Mouse (Mus musculus): ENCODE measurements at regions not wholly inside any gene's neighbourhood (a gene's known extent, or its start where the extent isn't known, plus 50 kb on each side); places are given as distances from the start of the nearest gene placed in this dataset.
"Not testable (repeated sequence)": the region's sequence is repeated elsewhere in the genome, so short reads cannot be mapped to it uniquely, and the experiment has no call there.

- H3K4me2 ChIP-seq (ENCODE audit: low read depth, low read length, poor library complexity, severe bottlenecking) = no peak overlapping the region
- H3K27me3 ChIP-seq (ENCODE audit: insufficient read depth, low read length) = no peaks in the 10 kb centered on the region
- no peak overlapping the region for H3K4me3 ChIP-seq (ENCODE audit: low read depth, low read length)
- H3K36me3 ChIP-seq (ENCODE audit: insufficient read depth, low read length) = no peaks in the 10 kb centered on the region
- no peaks in the 10 kb centered on the region for H3K4me1 ChIP-seq (ENCODE audit: insufficient read depth, low read length)
- no peaks in the 10 kb centered on the region; the same call in 1 of the 2 replicates for H3K9me3 ChIP-seq (ENCODE audit: low read length)
- WGBS = 48% methylated on average over 6 of the region's 6 CpGs
- DNase-seq (ENCODE audit: low spot score) = peak; percentile 67
- H3K9ac ChIP-seq (replicated peaks; ENCODE audit: low read length, poor library complexity, severe bottlenecking) = no peak overlapping the region
- ATAC-seq (ENCODE audit: low FRiP score) = 0 out of 2 replicates have a peak, but pooled peaks have one; percentile 49
- H3K27ac ChIP-seq (ENCODE audit: low read depth, low read length) = no peak overlapping the region
- TF ChIP-seq CTCF (IDR thresholded peaks at IDR 0.05) = no peak
Observed at GRCm38 (mm10) chrX:19903962-19904930, 155.1 kb upstream of the Chst7 start.

- Histone ChIP-seq H3K4me2 (ENCODE audit: low read depth, low read length, poor library complexity, severe bottlenecking) (no peak overlapping the region), H3K9ac (replicated peaks; ENCODE audit: low read length, poor library complexity, severe bottlenecking) (no peak overlapping the region), H3K27me3 (ENCODE audit: insufficient read depth, low read length) (no peaks in the 10 kb centered on the region), H3K36me3 (ENCODE audit: insufficient read depth, low read length) (no peaks in the 10 kb centered on the region), H3K27ac (ENCODE audit: low read depth, low read length) (no peak overlapping the region), H3K4me3 (ENCODE audit: low read depth, low read length) (no peak overlapping the region), H3K4me1 (ENCODE audit: insufficient read depth, low read length) (no peaks in the 10 kb centered on the region), H3K9me3 (ENCODE audit: low read length) (no peaks in the 10 kb centered on the region; the same call in 1 of the 2 replicates)
- TF ChIP-seq CTCF (IDR thresholded peaks at IDR 0.05) = no peak
- ATAC-seq (ENCODE audit: low FRiP score) = no peak
- no peak for DNase-seq (ENCODE audit: low spot score)
Observed at GRCm38 (mm10) chrX:19906646-19907371, 152.6 kb upstream of the Chst7 start.

- H3K9me3 ChIP-seq (ENCODE audit: low read length) = no peaks in the 10 kb centered on the region
- WGBS = 92% methylated on average over 1 of the region's 1 CpGs
- ATAC-seq (ENCODE audit: low FRiP score) (no peak), DNase-seq (ENCODE audit: low spot score) (peak; percentile 2)
- no peaks in the 10 kb centered on the region for H3K27me3 ChIP-seq (ENCODE audit: insufficient read depth, low read length)
- H3K9ac ChIP-seq (replicated peaks; ENCODE audit: low read length, poor library complexity, severe bottlenecking) = no peak overlapping the region
- no peak overlapping the region for H3K4me2 ChIP-seq (ENCODE audit: low read depth, low read length, poor library complexity, severe bottlenecking)
- H3K27ac ChIP-seq (ENCODE audit: low read depth, low read length) = no peak overlapping the region
- H3K4me1 ChIP-seq (ENCODE audit: insufficient read depth, low read length) = no peaks in the 10 kb centered on the region
- no peak overlapping the region for H3K4me3 ChIP-seq (ENCODE audit: low read depth, low read length)
- no peak for TF ChIP-seq CTCF (IDR thresholded peaks at IDR 0.05)
- H3K36me3 ChIP-seq (ENCODE audit: insufficient read depth, low read length) = no peaks in the 10 kb centered on the region
Observed at GRCm38 (mm10) chrX:19917001-19917400, 142.4 kb upstream of the Chst7 start.

- ATAC-seq (ENCODE audit: low FRiP score); H3K27ac ChIP-seq (ENCODE audit: low read depth, low read length): not testable (repeated sequence)
Observed at GRCm38 (mm10) chrX:19929376-19929775, 130.0 kb upstream of the Chst7 start.

GRCm38 (mm10) chrX:19929866-19930265 is 129.5 kb upstream of the Chst7 start:
- DNase-seq (ENCODE audit: low spot score) (no peak), ATAC-seq (ENCODE audit: low FRiP score) (no peak)
- no peaks in the 10 kb centered on the region for H3K9me3 ChIP-seq (ENCODE audit: low read length)
- no peaks in the 10 kb centered on the region for H3K36me3 ChIP-seq (ENCODE audit: insufficient read depth, low read length)
- H3K4me3 ChIP-seq (ENCODE audit: low read depth, low read length) = no peak overlapping the region
- H3K9ac ChIP-seq (replicated peaks; ENCODE audit: low read length, poor library complexity, severe bottlenecking) = no peak overlapping the region
- TF ChIP-seq CTCF (IDR thresholded peaks at IDR 0.05) = no peak
- 74% methylated on average over 3 of the region's 3 CpGs for WGBS
- no peak overlapping the region for H3K4me2 ChIP-seq (ENCODE audit: low read depth, low read length, poor library complexity, severe bottlenecking)
- no peaks in the 10 kb centered on the region for H3K27me3 ChIP-seq (ENCODE audit: insufficient read depth, low read length)
- H3K27ac ChIP-seq (ENCODE audit: low read depth, low read length) = no peak overlapping the region
- no peaks in the 10 kb centered on the region for H3K4me1 ChIP-seq (ENCODE audit: insufficient read depth, low read length)

More at GRCm38 (mm10) chrX:19929376-19929775, 130.0 kb upstream of the Chst7 start:
- not testable (repeated sequence) for H3K27me3 ChIP-seq (ENCODE audit: insufficient read depth, low read length); H3K4me3 ChIP-seq (ENCODE audit: low read depth, low read length); H3K36me3 ChIP-seq (ENCODE audit: insufficient read depth, low read length); H3K4me2 ChIP-seq (ENCODE audit: low read depth, low read length, poor library complexity, severe bottlenecking); H3K9ac ChIP-seq (replicated peaks; ENCODE audit: low read length, poor library complexity, severe bottlenecking); H3K4me1 ChIP-seq (ENCODE audit: insufficient read depth, low read length); DNase-seq (ENCODE audit: low spot score); H3K9me3 ChIP-seq (ENCODE audit: low read length)
- WGBS = 76% methylated on average over 3 of the region's 3 CpGs

- H3K4me2 ChIP-seq (ENCODE audit: low read depth, low read length, poor library complexity, severe bottlenecking) = no peak overlapping the region
- H3K9me3 ChIP-seq (ENCODE audit: low read length) = no peaks in the 10 kb centered on the region
- H3K27me3 ChIP-seq (ENCODE audit: insufficient read depth, low read length) = no peaks in the 10 kb centered on the region
- H3K4me3 ChIP-seq (ENCODE audit: low read depth, low read length) = no peak overlapping the region
- DNase-seq (ENCODE audit: low spot score) (no peak), ATAC-seq (ENCODE audit: low FRiP score) (no peak)
- WGBS = 74% methylated on average over 2 of the region's 2 CpGs
- H3K4me1 ChIP-seq (ENCODE audit: insufficient read depth, low read length) = no peaks in the 10 kb centered on the region
- H3K27ac ChIP-seq (ENCODE audit: low read depth, low read length) = no peak overlapping the region
- H3K36me3 ChIP-seq (ENCODE audit: insufficient read depth, low read length) = no peaks in the 10 kb centered on the region
- TF ChIP-seq CTCF (IDR thresholded peaks at IDR 0.05) = no peak
- H3K9ac ChIP-seq (replicated peaks; ENCODE audit: low read length, poor library complexity, severe bottlenecking) = no peak overlapping the region
Observed at GRCm38 (mm10) chrX:19943305-19943704, 116.1 kb upstream of the Chst7 start.
